In genomic region chr8:111708265-111708664, GRCm38 (mm10) we compare ENCODE assay signal across 17 mouse cellular contexts. TPM values are rescaled to one million over a fixed set of nuclear protein-coding genes. Genes with fewer than 3 reads are reported as not detected.
DNase-seq lines count a peak whose midpoint lies in the region; ATAC-seq and TF ChIP-seq lines count a peak whose summit lies in the region.
"Had no signal": no experiment of that assay in that cellular context is flagged by ENCODE, and none has a peak within 500 bp of the region (broad histone marks: within the 10 kb centered on the region; RNA-seq: fewer than 3 reads in every experiment).

No protein-coding gene starts in this region.

- H3K4me1 ChIP-seq in kidney, adult 2 months (ENCODE audit: control insufficient read depth, insufficient read depth, low read length), result peaks cover 21% of the 10 kb centered on the region
- H3K4me1 ChIP-seq in limb, embryonic 10.5 days, result peaks cover 34% of the 10 kb centered on the region
- H3K4me1 ChIP-seq in stomach, embryonic 15.5 days, result peaks cover 3% of the 10 kb centered on the region; the same call in 1 of the 2 replicates

- H3K27ac ChIP-seq in gastrocnemius, adult 2 months, result no peak overlapping the region
- peak overlapping the region; percentile 92 for H3K27ac ChIP-seq in kidney, adult 2 months (ENCODE audit: insufficient read depth, low read depth, low read length)
- H3K27ac ChIP-seq in limb, embryonic 10.5 days, result peak overlapping the region; percentile 36; the same call in 1 of the 2 replicates
- H3K27ac ChIP-seq in stomach, embryonic 15.5 days, result peak overlapping the region; percentile 72

- no peaks in the 10 kb centered on the region for H3K9me3 ChIP-seq in limb, embryonic 10.5 days (replicated peaks)
- H3K9me3 ChIP-seq in stomach, embryonic 15.5 days, result no peaks in the 10 kb centered on the region

- intact Hi-C loops in gastrocnemius, adult 2 months (cut with DNase I), result no loop called here
- intact Hi-C loops in heart, postnatal 14 days (cut with DNase I), result no loop called here

- no peak overlapping the region for H3K4me2 ChIP-seq in stomach, embryonic 15.5 days

- peak; percentile 10 for DNase-seq in gastrocnemius, adult 2 months
- no peak for DNase-seq in gastrocnemius, postnatal 4 days (ENCODE audit: low spot score in 2 of 2)
- DNase-seq in kidney, adult 2 months, result peak; percentile 96
- no peak for DNase-seq in limb, embryonic 10.5 days (ENCODE audit: low spot score)
- DNase-seq in cerebellum, adult 11 months, result no peak
- DNase-seq in heart, postnatal 14 days, result no peak
- DNase-seq: B cell, adult 2 months; heart, adult 18-20 months; lung, postnatal 14 days; right cerebral cortex, postnatal 4 days; thymus, adult 2 months had no signal

- no peak for TF ChIP-seq CTCF in gastrocnemius, adult 2 months (IDR thresholded peaks at IDR 0.05)
- no peak for TF ChIP-seq CTCF in kidney, adult 2 months (conservative IDR thresholded peaks at IDR 0.05; ENCODE audit: insufficient read depth, insufficient read length, low read depth, low read length)

- no peak; the same call in 1 of the 2 replicates for ATAC-seq in stomach, embryonic 15.5 days (ENCODE audit: insufficient read depth, low FRiP score, low read depth)
- no peak for ATAC-seq in megakaryocyte-erythroid progenitor cell, adult 5-6 weeks (replicated peaks; ENCODE audit: low FRiP score, low TSS enrichment, poor library complexity, severe bottlenecking)

- TF ChIP-seq POLR2A in kidney, adult 2 months (IDR thresholded peaks at IDR 0.05; ENCODE audit: low read depth, low read length), result no peak

- H3K9ac ChIP-seq in stomach, embryonic 15.5 days, result no peak overlapping the region

- WGBS in kidney, adult 2 months, result 35% methylated on average over 6 of the region's 6 CpGs
- 88% methylated on average over 6 of the region's 6 CpGs for WGBS in limb, embryonic 10.5 days
- 72% methylated on average over 6 of the region's 6 CpGs for WGBS in stomach, embryonic 15.5 days

- H3K27me3 ChIP-seq in kidney, adult 2 months (replicated peaks; ENCODE audit: control insufficient read depth, insufficient read depth, low read length), result no peaks in the 10 kb centered on the region
- H3K27me3 ChIP-seq in limb, embryonic 10.5 days (ENCODE audit: low read depth, poor library complexity, severe bottlenecking), result no peaks in the 10 kb centered on the region
- no peaks in the 10 kb centered on the region for H3K27me3 ChIP-seq in stomach, embryonic 15.5 days (replicated peaks)

- no peak overlapping the region for H3K4me3 ChIP-seq in gastrocnemius, adult 2 months
- no peak overlapping the region for H3K4me3 ChIP-seq in kidney, adult 2 months (ENCODE audit: insufficient read depth, low read depth, low read length)
- no peak overlapping the region for H3K4me3 ChIP-seq in limb, embryonic 10.5 days
- H3K4me3 ChIP-seq in stomach, embryonic 15.5 days (replicated peaks), result no peak overlapping the region

- peaks cover 5% of the 10 kb centered on the region; the same call in 1 of the 2 replicates for H3K36me3 ChIP-seq in kidney, adult 2 months (ENCODE audit: control insufficient read depth, insufficient read depth, low read length)
- peaks cover 55% of the 10 kb centered on the region for H3K36me3 ChIP-seq in limb, embryonic 10.5 days
- H3K36me3 ChIP-seq in stomach, embryonic 15.5 days, result peaks cover 33% of the 10 kb centered on the region

RNA-seq across cellular contexts. Expression of gene Ctrb1, which starts 17.5 kb away (rescaled TPM):
- not detected for total RNA-seq in gastrocnemius, adult 2 months (2021)
- under 1 TPM in 1 of 2 experiments, not detected in 1; 0.32 TPM for total RNA-seq in gastrocnemius, postnatal 4 days (2021)
- polyA plus RNA-seq in kidney, adult 2 months (2012; rRNA removed), result 0.17 and 0.29 TPM in 2 replicates
- polyA plus RNA-seq in limb, embryonic 10.5 days (2016; fragmentation: Nextera tagmentation; extraction: Ambion mirVana), result not detected in 2 replicates
- 3,283 and 4,119 TPM in 2 replicates for polyA plus RNA-seq in stomach, embryonic 15.5 days (2015; fragmentation: Nextera tagmentation; extraction: Ambion mirVana)
- total RNA-seq in heart, postnatal 14 days (2021), result not detected
- total RNA-seq in megakaryocyte-erythroid progenitor cell, adult 5-6 weeks (2014; fragmentation: Nextera tagmentation), result not detected in 2 replicates
- total RNA-seq in megakaryocyte-erythroid progenitor cell, adult 5-6 weeks (2017), result not detected in 2 replicates
- total RNA-seq: heart, adult 18-20 months; hematopoietic stem cell, adult 5-6 weeks; layer of hippocampus, adult 18-20 months; left cerebral cortex, postnatal 36 days; monocyte, adult 5-6 weeks had no signal

RNA-seq across cellular contexts. Expression of gene Bcar1, which starts 35.3 kb away (rescaled TPM):
- total RNA-seq in gastrocnemius, adult 2 months (2021), result 10 to 100 TPM; 10.8 to 12.6 TPM
- total RNA-seq in gastrocnemius, postnatal 4 days (2021), result 10 to 100 TPM; 35.1 to 36.5 TPM
- 115 and 137 TPM in 2 replicates for polyA plus RNA-seq in kidney, adult 2 months (2012; rRNA removed)
- polyA plus RNA-seq in limb, embryonic 10.5 days (2016; fragmentation: Nextera tagmentation; extraction: Ambion mirVana), result 50.2 and 50.4 TPM in 2 replicates
- polyA plus RNA-seq in stomach, embryonic 15.5 days (2015; fragmentation: Nextera tagmentation; extraction: Ambion mirVana), result 38.7 and 39.7 TPM in 2 replicates
- total RNA-seq in heart, postnatal 14 days (2021), result 10 to 100 TPM; 27.1 to 35.7 TPM
- total RNA-seq in megakaryocyte-erythroid progenitor cell, adult 5-6 weeks (2014; fragmentation: Nextera tagmentation), result 0.17 TPM in 1 of 2 replicates, not detected in the other
- not detected in 2 replicates for total RNA-seq in megakaryocyte-erythroid progenitor cell, adult 5-6 weeks (2017)
- total RNA-seq: hematopoietic stem cell, adult 5-6 weeks; monocyte, adult 5-6 weeks had no signal

Comparison
In these comparisons a context has a peak if more than half of its experiments do, and no peak if none do; other contexts are left out.
1. DNase-seq: peak in gastrocnemius, adult 2 months (single experiment) and kidney, adult 2 months (single experiment); none in gastrocnemius, postnatal 4 days (0 of 2), limb, embryonic 10.5 days (single experiment), cerebellum, adult 11 months (single experiment) and heart, postnatal 14 days (0 of 2).
2. RNA of gene Bcar1, which starts 35.3 kb away (total RNA-seq): 35.1 to 36.5 TPM in gastrocnemius, postnatal 4 days, 27.1 to 35.7 TPM in heart, postnatal 14 days and 10.8 to 12.6 TPM in gastrocnemius, adult 2 months; 0.17 TPM in megakaryocyte-erythroid progenitor cell, adult 5-6 weeks; every median in the first group is over 10 times any median in the second.